Mouse (Mus musculus) skeletal muscle tissue, postnatal 0 days (tissue): ENCODE results near the gene Prss22. TPM values are rescaled to one million over a fixed set of nuclear protein-coding genes. Genes with fewer than 3 reads are reported as not detected.

Experiments used
- microRNA-seq, 2 experiments: library from miRNA; unstranded; fragments of <30 nt; microRNA quantifications; one replicate each; pipeline ENCODE4; 2016
- polyA plus RNA-seq: library from polyadenylated mRNA; unstranded; fragments of >200 nt; fragmentation: Nextera tagmentation; extraction: Ambion mirVana; gene quantifications from 2 replicates; pipeline ENCODE4 v1.2.1, GENCODE M21; 2015

Prss22 gene
- polyA plus RNA-seq: not detected in 2 replicates

GRCm38 (mm10) chr17:23997901-23998300 is at the start of gene Prss22:
Gene Prss22 (minus strand): TSS chr17:23998100.

GRCm38 (mm10) chr17:24037844-24038243 is 39.9 kb upstream of the Prss22 start, which contains the start of gene Prss27:
Gene Prss27 (plus strand): TSS chr17:24038144.

GRCm38 (mm10) chr17:23980297-23980909 is 17.5 kb downstream of the Prss22 start, which contains the start of gene Prss30:
Gene Prss30 (minus strand): TSS chr17:23980566.

GRCm38 (mm10) chr17:23955174-23955573 is 42.7 kb downstream of the Prss22 start, which contains the start of gene Sbpl:
Gene Sbpl (minus strand): TSS chr17:23955274.

Small RNAs within 50 kb of the gene (microRNA-seq; reads per million reads assigned to microRNA genes)
- 0 reads per million in 2 experiments for gene Gm27700

Other genes with a start within 250 kb of the Prss22 start
- gene Flywch1, start 226.5 kb downstream of the Prss22 start, polyA plus RNA-seq: 33.8 and 34.1 TPM in 2 replicates
- gene Flywch2, start 212.0 kb downstream of the Prss22 start, polyA plus RNA-seq: 11.9 and 13.5 TPM in 2 replicates
- 234 and 263 TPM in 2 replicates for gene Srrm2, start 207.6 kb downstream of the Prss22 start, polyA plus RNA-seq
- gene Elob, start 169.0 kb downstream of the Prss22 start, polyA plus RNA-seq: 1,095 and 1,181 TPM in 2 replicates
- not detected in 2 replicates for gene Prss33, start 162.0 kb downstream of the Prss22 start, polyA plus RNA-seq
- gene Prss32, start 154.2 kb downstream of the Prss22 start, polyA plus RNA-seq: not detected in 2 replicates
- gene Prss41, start 153.9 kb downstream of the Prss22 start, polyA plus RNA-seq: not detected in 2 replicates
- not detected in 2 replicates for gene Prss21, start 130.0 kb downstream of the Prss22 start, polyA plus RNA-seq
- gene Dcpp1, start 117.2 kb downstream of the Prss22 start, polyA plus RNA-seq: not detected in 2 replicates
- gene Dcpp2, start 117.2 kb downstream of the Prss22 start, polyA plus RNA-seq: not detected in 2 replicates
- not detected in 2 replicates for gene Dcpp3, start 80.6 kb downstream of the Prss22 start, polyA plus RNA-seq
- not detected in 2 replicates for gene Sbp, start 56.4 kb downstream of the Prss22 start, polyA plus RNA-seq
- gene Sbpl, start 42.8 kb downstream of the Prss22 start, polyA plus RNA-seq: not detected in 2 replicates
- not detected in 2 replicates for gene Prss30, start 17.5 kb downstream of the Prss22 start, polyA plus RNA-seq
- gene Prss27, start 40.0 kb upstream of the Prss22 start, polyA plus RNA-seq: 0.13 TPM in 1 of 2 replicates, not detected in the other
- gene Kctd5, start 75.4 kb upstream of the Prss22 start, polyA plus RNA-seq: 26.5 and 30.3 TPM in 2 replicates
- 46.0 and 57.2 TPM in 2 replicates for gene Pdpk1, start 152.8 kb upstream of the Prss22 start, polyA plus RNA-seq
- 20.6 and 22.1 TPM in 2 replicates for gene Amdhd2, start 165.7 kb upstream of the Prss22 start, polyA plus RNA-seq
- gene Atp6v0c, start 171.6 kb upstream of the Prss22 start, polyA plus RNA-seq: 366 and 377 TPM in 2 replicates
- gene Tbc1d24, start 207.5 kb upstream of the Prss22 start, polyA plus RNA-seq: 2.4 and 3.2 TPM in 2 replicates
- 1.9 and 2.1 TPM in 2 replicates for gene Ntn3, start 211.4 kb upstream of the Prss22 start, polyA plus RNA-seq
- gene Tedc2, start 222.8 kb upstream of the Prss22 start, polyA plus RNA-seq: 3.7 and 4.5 TPM in 2 replicates